Mouse (Mus musculus) erythroblast, embryonic 14.5 days (primary cell): ENCODE results near the gene Dlst.

Experiments
- GATA1 ChIP-seq: IDR thresholded peaks from 2 replicates; pipeline ENCODE4 v1.6.1; 2012; ENCODE audit warnings: low read length, inconsistent platforms, mixed read lengths
- TAL1 ChIP-seq: IDR thresholded peaks from 3 replicates; pipeline ENCODE4 v1.6.1; 2012; ENCODE audit warnings: low read length, inconsistent platforms, mixed read lengths

- TF ChIP-seq GATA1, result no peak
- TF ChIP-seq TAL1, result no peak
Measured at GRCm38 (mm10) chr12:85136627-85137026, 26.0 kb downstream of the Dlst start.
